Mouse (Mus musculus) forebrain, postnatal 0 days (tissue): ENCODE results near the gene Tmem170b. TPM values are rescaled to one million over a fixed set of nuclear protein-coding genes. Genes with fewer than 3 reads are reported as not detected.

Experiments used
- ATAC-seq: fragments of 200-750 bp; cut with Nextera tagmentation; 2 replicates; pipeline ENCODE4 v1.8.0; 2017; ENCODE audit warnings: mild to moderate bottlenecking, moderate library complexity
- DNase-seq: peaks from one replicate; pipeline ENCODE4 v3.0.0-alpha.2; 2015
- H3K27ac ChIP-seq: fragments of 300-500 bp; sonication (generic); 2 replicates; pipeline ENCODE4 v1.5.1; 2014; ENCODE audit warnings: low read depth, mild to moderate bottlenecking, antibody characterized with exemption, low read length, moderate library complexity, mixed read lengths
- H3K27me3 ChIP-seq: fragments of 300-500 bp; sonication (generic); 2 replicates; pipeline ENCODE4 v1.6.1; 2014; ENCODE audit warnings: mild to moderate bottlenecking, low read length, mixed read lengths; ENCODE audit not compliant: insufficient read depth
- H3K36me3 ChIP-seq: fragments of 300-500 bp; sonication (generic); 2 replicates; pipeline ENCODE4 v1.6.1; 2014; ENCODE audit warnings: mild to moderate bottlenecking, moderate library complexity; ENCODE audit not compliant: insufficient read depth
- H3K4me1 ChIP-seq: fragments of 300-500 bp; sonication (generic); 2 replicates; pipeline ENCODE4 v1.6.1; 2014; ENCODE audit warnings: antibody characterized with exemption; ENCODE audit not compliant: insufficient read depth
- H3K4me2 ChIP-seq: fragments of 300-500 bp; sonication (generic); 2 replicates; pipeline ENCODE4 v1.6.1; 2014; ENCODE audit warnings: low read depth, mild to moderate bottlenecking, moderate library complexity
- H3K4me3 ChIP-seq: fragments of 300-500 bp; sonication (generic); 2 replicates; pipeline ENCODE4 v1.5.1; 2014; ENCODE audit warnings: low read depth, low read length, mixed read lengths
- H3K9ac ChIP-seq: fragments of 300-500 bp; sonication (generic); 2 replicates; pipeline ENCODE4 v1.6.1; 2014; ENCODE audit warnings: mild to moderate bottlenecking
- H3K9me3 ChIP-seq: fragments of 300-500 bp; sonication (generic); 2 replicates; pipeline ENCODE4 v1.6.1; 2016; ENCODE audit warnings: low read length
- CTCF ChIP-seq: sonication (generic); IDR thresholded peaks from 2 replicates; pipeline ENCODE4 v1.5.1; 2016; ENCODE audit warnings: antibody characterized with exemption, control low read depth, low read depth
- WGBS: fragments of 180-500 bp; shearing (Covaris S2); extraction: QIAGEN DNeasy Blood & Tissue Kit; methylation state at CpG from one replicate; pipeline ENCODE4 v1.1.7; 2014; 5-methylcytosine and 5-hydroxymethylcytosine counted together
- polyA plus RNA-seq: library from polyadenylated mRNA; unstranded; fragments of >200 nt; fragmentation: Nextera tagmentation; extraction: Ambion mirVana; gene quantifications from 2 replicates; pipeline ENCODE4 v1.2.1, GENCODE M21; 2015
- total RNA-seq: library from RNA; depleted of rRNA; stranded (reverse); fragments of >200 nt; gene quantifications from 2 replicates; pipeline ENCODE4 v1.2.3, GENCODE M21; 2014

Tmem170b gene
- total and polyA plus RNA-seq, 2 experiments from 2014 or later: 33.7 to 35.6 TPM

- no peaks in the 10 kb centered on the region for H3K36me3 ChIP-seq
- no peaks in the 10 kb centered on the region for H3K27me3 ChIP-seq
- no peak overlapping the region for H3K4me3 ChIP-seq
- H3K4me1 ChIP-seq: no peaks in the 10 kb centered on the region
- DNase-seq: peak; percentile 73
- 34% methylated on average over 13 of the region's 13 CpGs for WGBS
- no peak overlapping the region for H3K27ac ChIP-seq
- ATAC-seq: peak; percentile 85
- no peak overlapping the region for H3K9ac ChIP-seq
- H3K9me3 ChIP-seq: no peaks in the 10 kb centered on the region
- TF ChIP-seq CTCF: peak; percentile 90
- no peak overlapping the region for H3K4me2 ChIP-seq
These were observed 28.7 kb downstream of the Tmem170b start for GRCm38 (mm10) chr13:41634401-41634818.

GRCm38 (mm10) chr13:41638083-41638482, 32.4 kb downstream of the Tmem170b start:
- no peak overlapping the region for H3K4me2 ChIP-seq
- H3K4me3 ChIP-seq: no peak overlapping the region
- H3K27me3 ChIP-seq: no peaks in the 10 kb centered on the region
- no peak overlapping the region for H3K9ac ChIP-seq
- ATAC-seq (no peak), DNase-seq (no peak)
- no peak overlapping the region for H3K27ac ChIP-seq
- H3K4me1 ChIP-seq: no peaks in the 10 kb centered on the region
- H3K36me3 ChIP-seq: 0 out of 2 replicates have a peak, but pooled peaks cover 3% of the 10 kb centered on the region
- no peak for TF ChIP-seq CTCF
- WGBS: 94% methylated on average over 4 of the region's 4 CpGs
- H3K9me3 ChIP-seq: no peaks in the 10 kb centered on the region

- no peak overlapping the region for H3K4me2 ChIP-seq
- H3K27me3 ChIP-seq: no peaks in the 10 kb centered on the region
- WGBS: 19% methylated on average over 6 of the region's 6 CpGs
- H3K4me3 ChIP-seq: no peak overlapping the region
- TF ChIP-seq CTCF: peak; percentile 81
- H3K4me1 ChIP-seq: no peaks in the 10 kb centered on the region
- no peak overlapping the region for H3K27ac ChIP-seq
- DNase-seq (peak; percentile 87), ATAC-seq (peak; percentile 43)
- H3K9me3 ChIP-seq: no peaks in the 10 kb centered on the region
- H3K9ac ChIP-seq: no peak overlapping the region
- H3K36me3 ChIP-seq: 0 out of 2 replicates have a peak, but pooled peaks cover 3% of the 10 kb centered on the region
These were observed 37.1 kb downstream of the Tmem170b start for GRCm38 (mm10) chr13:41642851-41643250.

- WGBS: 74% methylated on average over 7 of the region's 7 CpGs
- no peaks in the 10 kb centered on the region for H3K27me3 ChIP-seq
- H3K4me2 ChIP-seq: no peak overlapping the region
- DNase-seq (no peak), ATAC-seq (no peak)
- no peaks in the 10 kb centered on the region for H3K4me1 ChIP-seq
- no peak overlapping the region for H3K4me3 ChIP-seq
- no peaks in the 10 kb centered on the region for H3K9me3 ChIP-seq
- no peak for TF ChIP-seq CTCF
- no peak overlapping the region for H3K27ac ChIP-seq
- no peak overlapping the region for H3K9ac ChIP-seq
- H3K36me3 ChIP-seq: 0 out of 2 replicates have a peak, but pooled peaks cover 3% of the 10 kb centered on the region
These were observed 38.1 kb downstream of the Tmem170b start for GRCm38 (mm10) chr13:41643798-41644197.

GRCm38 (mm10) chr13:41644591-41645482, 39.1 kb downstream of the Tmem170b start:
- WGBS: 46% methylated on average over 10 of the region's 10 CpGs

GRCm38 (mm10) chr13:41645483-41645859, 39.8 kb downstream of the Tmem170b start:
- Histone ChIP-seq H3K4me1 (no peaks in the 10 kb centered on the region), H3K9me3 (no peaks in the 10 kb centered on the region), H3K27ac (no peak overlapping the region), H3K4me3 (no peak overlapping the region), H3K27me3 (no peaks in the 10 kb centered on the region), H3K36me3 (0 out of 2 replicates have a peak, but pooled peaks cover 3% of the 10 kb centered on the region), H3K9ac (no peak overlapping the region), H3K4me2 (no peak overlapping the region)
- DNase-seq (no peak), ATAC-seq (no peak)
- 70% methylated on average over 5 of the region's 5 CpGs for WGBS
- no peak for TF ChIP-seq CTCF

More at GRCm38 (mm10) chr13:41644591-41645482, 39.1 kb downstream of the Tmem170b start:
- DNase-seq (no peak), ATAC-seq (peak; percentile 32; the same call in 1 of the 2 replicates)
- no peak overlapping the region for H3K9ac ChIP-seq
- H3K4me2 ChIP-seq: no peak overlapping the region
- no peak overlapping the region for H3K4me3 ChIP-seq
- H3K27ac ChIP-seq: no peak overlapping the region
- 0 out of 2 replicates have a peak, but pooled peaks cover 3% of the 10 kb centered on the region for H3K36me3 ChIP-seq
- H3K9me3 ChIP-seq: no peaks in the 10 kb centered on the region
- TF ChIP-seq CTCF: no peak
- no peaks in the 10 kb centered on the region for H3K27me3 ChIP-seq
- no peaks in the 10 kb centered on the region for H3K4me1 ChIP-seq

- Histone ChIP-seq H3K9me3 (no peaks in the 10 kb centered on the region), H3K27me3 (no peaks in the 10 kb centered on the region), H3K4me3 (no peak overlapping the region), H3K27ac (no peak overlapping the region), H3K4me2 (no peak overlapping the region), H3K36me3 (no peaks in the 10 kb centered on the region), H3K4me1 (no peaks in the 10 kb centered on the region), H3K9ac (no peak overlapping the region)
- DNase-seq (no peak), ATAC-seq (no peak)
- no peak for TF ChIP-seq CTCF
- 92% methylated on average over 6 of the region's 6 CpGs for WGBS
These were observed 42.3 kb downstream of the Tmem170b start for GRCm38 (mm10) chr13:41647976-41648375.
